Mouse (Mus musculus): ENCODE results near the gene Zfp961. TPM values are rescaled to one million over a fixed set of nuclear protein-coding genes. Genes with fewer than 3 reads are reported as not detected.
"Not testable (repeated sequence)": the region's sequence is repeated elsewhere in the genome, so short reads cannot be mapped to it uniquely, and the experiment has no call there.

The Zfp961 gene
- polyA plus RNA-seq, 1 experiment = 2.9 TPM

DNA sequence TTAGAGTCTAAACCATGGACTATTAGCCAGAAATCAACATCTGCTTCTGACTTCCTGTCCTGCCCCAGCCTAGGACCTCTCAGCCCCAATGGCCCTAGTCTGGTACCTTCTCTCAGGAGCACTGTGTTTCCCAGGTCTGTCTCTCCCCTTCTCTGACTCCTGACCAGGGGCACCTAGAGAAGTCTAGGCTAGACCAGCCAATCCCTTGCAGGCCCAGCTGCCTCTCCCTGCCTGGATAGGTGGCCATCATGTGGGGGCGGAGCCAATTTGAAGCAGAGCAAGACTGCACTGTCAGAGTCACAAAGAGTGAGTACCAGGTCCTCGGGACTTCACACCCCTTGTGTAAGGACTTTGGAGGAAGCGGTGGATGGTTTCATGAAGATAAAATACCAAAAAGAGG, 58.6 kb downstream of the Zfp961 start, which contains the start of gene Cyp4f18:
Gene Cyp4f18, minus strand, starts transcription at position 154 of the 400 bp plus-strand sequence.
- Histone ChIP-seq H3K27me3 (ENCODE audit: control insufficient read depth, insufficient read depth, low read length) (no peaks in the 10 kb centered on the region), H3K36me3 (ENCODE audit: control insufficient read depth, insufficient read depth, low read length) (no peaks in the 10 kb centered on the region), H3K4me1 (ENCODE audit: control insufficient read depth, insufficient read depth, insufficient read length) (peaks cover 26% of the 10 kb centered on the region; the same call in 1 of the 2 replicates), H3K27ac (ENCODE audit: insufficient read depth, low read length) (peak within 1 kb of the TSS; percentile 82), H3K4me3 (ENCODE audit: extremely low read depth, insufficient read depth, insufficient read length) (peak within 1 kb of the TSS; percentile 52; the same call in 1 of the 2 replicates)
- WGBS = 63% methylated on average over 3 of the region's 3 CpGs
- DNase-seq (ENCODE audit: low read depth in 1 of 2, low spot score in 2 of 2) = peak in 1 of 2 experiments; percentile 78
- TF ChIP-seq CTCF (IDR thresholded peaks at IDR 0.05; ENCODE audit: extremely low read depth, insufficient read depth, insufficient read length, insufficient replicate concordance) (no peak), POLR2A (IDR thresholded peaks at IDR 0.05; ENCODE audit: low read depth, low read length) (no peak; the same call in 1 of the 2 replicates)

DNA sequence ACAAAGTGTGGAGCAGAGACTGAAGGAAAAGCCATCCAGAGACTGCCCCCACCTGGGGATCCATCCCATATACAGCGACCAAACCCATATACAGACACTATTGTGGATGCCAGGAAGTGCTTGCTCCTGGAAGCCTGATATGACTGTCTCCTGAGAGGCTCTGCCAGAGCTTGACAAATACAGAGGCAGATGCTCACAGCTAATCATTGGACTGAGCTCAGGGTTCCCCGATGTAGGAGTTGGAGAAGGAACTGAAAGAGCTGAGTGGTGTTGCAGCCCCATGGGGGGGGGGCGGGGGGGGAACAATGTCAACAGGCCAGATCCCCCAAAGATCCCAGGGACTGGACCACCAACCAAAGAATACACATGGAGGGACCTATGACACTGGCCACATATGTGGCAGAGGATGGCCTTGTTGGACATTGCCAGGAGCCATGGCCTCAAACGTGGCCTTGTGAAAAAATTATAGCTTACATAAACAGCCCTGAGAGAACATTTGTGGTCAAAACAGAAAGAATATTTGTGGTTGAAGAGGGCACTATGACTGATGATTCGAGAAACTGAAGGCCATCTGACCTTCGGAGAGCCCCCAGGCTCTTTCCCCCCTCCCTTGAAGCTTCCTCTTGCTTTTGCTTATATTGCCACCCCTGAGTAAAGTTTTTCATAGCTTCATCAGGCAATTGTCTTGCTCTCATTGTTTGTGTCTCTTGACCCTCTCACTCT, 62.8 kb downstream of the Zfp961 start:
- 40% methylated on average over 6 of the region's 6 CpGs for WGBS
- H3K4me3 ChIP-seq (ENCODE audit: extremely low read depth, insufficient read depth, insufficient read length); H3K27me3 ChIP-seq (ENCODE audit: control insufficient read depth, insufficient read depth, low read length); H3K36me3 ChIP-seq (ENCODE audit: control insufficient read depth, insufficient read depth, low read length): not testable (repeated sequence)
- H3K27ac ChIP-seq (ENCODE audit: insufficient read depth, low read length) = peak overlapping the region; percentile 67
- DNase-seq (ENCODE audit: low read depth in 1 of 2, low spot score in 2 of 2) = peak in 1 of 2 experiments; percentile 37
- H3K4me1 ChIP-seq (ENCODE audit: control insufficient read depth, insufficient read depth, insufficient read length) = peaks cover 39% of the 10 kb centered on the region; the same call in 1 of the 2 replicates

DNA sequence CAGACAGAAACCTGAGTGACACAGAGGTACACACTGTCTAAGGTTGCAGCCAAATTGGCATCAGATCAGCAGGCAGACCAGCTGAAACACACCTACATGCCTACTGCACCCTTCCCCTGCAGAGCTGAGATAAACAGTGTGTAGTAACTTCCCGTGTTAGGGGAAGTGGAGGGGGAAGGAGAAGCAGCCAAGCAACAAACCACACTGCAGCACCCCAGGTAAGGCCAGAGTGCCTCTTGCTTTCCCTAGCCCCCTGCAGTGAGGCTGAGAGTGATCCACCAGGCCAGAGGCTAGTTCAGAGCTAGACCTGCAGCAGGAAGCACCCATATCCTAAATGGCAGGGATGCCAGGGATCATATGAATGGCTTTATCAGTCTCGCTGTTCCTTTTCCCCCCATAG, 66.5 kb downstream of the Zfp961 start:
- H3K4me1 ChIP-seq (ENCODE audit: control insufficient read depth, insufficient read depth, insufficient read length) = peaks cover 27% of the 10 kb centered on the region; the same call in 1 of the 2 replicates
- H3K27me3 ChIP-seq (ENCODE audit: control insufficient read depth, insufficient read depth, low read length); H3K36me3 ChIP-seq (ENCODE audit: control insufficient read depth, insufficient read depth, low read length); H3K4me3 ChIP-seq (ENCODE audit: extremely low read depth, insufficient read depth, insufficient read length): not testable (repeated sequence)
- WGBS = 25% methylated on average over 2 of the region's 2 CpGs
- peak overlapping the region; percentile 59 for H3K27ac ChIP-seq (ENCODE audit: insufficient read depth, low read length)
- peak in 1 of 2 experiments; percentile 76 for DNase-seq (ENCODE audit: low read depth in 1 of 2, low spot score in 2 of 2)

DNA sequence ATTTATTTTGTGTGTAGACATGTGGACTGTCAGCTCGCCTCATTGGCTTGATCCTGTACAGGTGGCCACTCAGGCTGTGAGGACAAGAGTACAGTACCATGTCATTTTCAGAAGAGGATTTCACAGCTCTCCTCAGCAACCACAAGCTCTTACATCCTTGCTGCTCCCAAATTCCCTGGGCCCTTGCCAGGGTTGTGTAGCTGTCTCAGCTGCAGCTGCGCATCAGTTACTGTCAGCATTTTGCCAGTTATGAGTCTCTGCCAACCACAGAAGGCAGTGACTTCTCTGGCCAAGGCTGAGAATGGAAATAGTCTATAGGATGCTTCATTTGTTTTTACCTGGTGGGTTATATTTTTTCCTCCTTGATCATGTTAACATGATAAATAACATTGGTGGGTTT, 67.3 kb downstream of the Zfp961 start:
- H3K4me1 ChIP-seq (ENCODE audit: control insufficient read depth, insufficient read depth, insufficient read length) = peaks cover 27% of the 10 kb centered on the region; the same call in 1 of the 2 replicates
- no peak overlapping the region for H3K4me3 ChIP-seq (ENCODE audit: extremely low read depth, insufficient read depth, insufficient read length)
- no peaks in the 10 kb centered on the region for H3K27me3 ChIP-seq (ENCODE audit: control insufficient read depth, insufficient read depth, low read length)
- peak overlapping the region; percentile 31 for H3K27ac ChIP-seq (ENCODE audit: insufficient read depth, low read length)
- DNase-seq (ENCODE audit: low read depth in 1 of 2, low spot score in 2 of 2) = no peak
- no peaks in the 10 kb centered on the region for H3K36me3 ChIP-seq (ENCODE audit: control insufficient read depth, insufficient read depth, low read length)
- WGBS = 59% methylated on average over 2 of the region's 2 CpGs
- no peak for TF ChIP-seq CTCF (IDR thresholded peaks at IDR 0.05; ENCODE audit: extremely low read depth, insufficient read depth, insufficient read length, insufficient replicate concordance)
- no peak for TF ChIP-seq POLR2A (IDR thresholded peaks at IDR 0.05; ENCODE audit: low read depth, low read length)

DNA sequence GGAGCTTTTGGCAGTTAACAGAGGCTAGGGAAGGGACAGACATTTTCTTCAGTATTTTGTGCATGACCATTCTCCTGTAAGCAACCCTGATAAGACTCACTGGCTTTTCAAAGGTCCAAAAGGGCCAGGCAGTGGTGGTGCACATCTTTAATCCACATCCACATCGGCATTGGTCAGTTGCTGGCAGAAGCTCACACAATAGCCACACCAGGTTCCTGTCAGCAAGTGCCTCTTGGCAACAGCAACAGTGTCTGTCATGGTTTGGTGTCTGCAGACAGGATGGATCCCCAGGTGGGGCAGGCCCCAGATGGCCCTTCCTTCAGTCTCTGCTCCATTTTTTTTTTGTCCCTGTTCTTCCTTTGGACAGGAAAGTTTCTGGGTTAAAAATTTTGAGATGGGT, 68.2 kb downstream of the Zfp961 start:
- H3K4me1 ChIP-seq (ENCODE audit: control insufficient read depth, insufficient read depth, insufficient read length) = peaks cover 27% of the 10 kb centered on the region; the same call in 1 of the 2 replicates
- WGBS = 77% methylated on average over 1 of the region's 1 CpGs
- not testable (repeated sequence) for H3K27me3 ChIP-seq (ENCODE audit: control insufficient read depth, insufficient read depth, low read length); H3K27ac ChIP-seq (ENCODE audit: insufficient read depth, low read length); H3K4me3 ChIP-seq (ENCODE audit: extremely low read depth, insufficient read depth, insufficient read length); H3K36me3 ChIP-seq (ENCODE audit: control insufficient read depth, insufficient read depth, low read length); DNase-seq (ENCODE audit: low read depth in 1 of 2, low spot score in 2 of 2)

DNA sequence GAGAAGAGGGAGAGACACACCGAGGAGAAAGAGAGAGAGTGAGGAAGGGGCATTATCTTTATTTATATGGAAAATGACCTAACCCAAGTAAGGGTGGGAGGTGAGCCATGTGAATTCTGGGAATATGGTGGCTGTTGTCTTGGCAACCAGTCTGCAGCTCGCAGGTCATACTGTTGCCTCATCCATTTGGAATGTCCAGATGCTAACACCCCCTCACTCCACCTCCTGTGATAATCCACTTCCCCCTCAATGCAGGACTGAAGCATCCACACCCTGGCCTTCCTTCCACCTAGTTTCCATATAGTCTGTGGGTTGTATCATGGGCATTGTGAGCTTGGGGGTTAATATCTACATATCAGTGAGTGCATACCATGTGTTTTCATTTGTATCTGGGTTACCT, 69.0 kb downstream of the Zfp961 start:
- no peaks in the 10 kb centered on the region for H3K27me3 ChIP-seq (ENCODE audit: control insufficient read depth, insufficient read depth, low read length)
- H3K4me1 ChIP-seq (ENCODE audit: control insufficient read depth, insufficient read depth, insufficient read length) = peaks cover 23% of the 10 kb centered on the region; the same call in 1 of the 2 replicates
- WGBS = 86% methylated on average over 2 of the region's 2 CpGs
- H3K36me3 ChIP-seq (ENCODE audit: control insufficient read depth, insufficient read depth, low read length) = no peaks in the 10 kb centered on the region
- no peak for DNase-seq (ENCODE audit: low read depth in 1 of 2, low spot score in 2 of 2)
- no peak overlapping the region for H3K4me3 ChIP-seq (ENCODE audit: extremely low read depth, insufficient read depth, insufficient read length)
- TF ChIP-seq POLR2A (IDR thresholded peaks at IDR 0.05; ENCODE audit: low read depth, low read length) = no peak
- no peak for TF ChIP-seq CTCF (IDR thresholded peaks at IDR 0.05; ENCODE audit: extremely low read depth, insufficient read depth, insufficient read length, insufficient replicate concordance)
- no peak overlapping the region for H3K27ac ChIP-seq (ENCODE audit: insufficient read depth, low read length)

DNA sequence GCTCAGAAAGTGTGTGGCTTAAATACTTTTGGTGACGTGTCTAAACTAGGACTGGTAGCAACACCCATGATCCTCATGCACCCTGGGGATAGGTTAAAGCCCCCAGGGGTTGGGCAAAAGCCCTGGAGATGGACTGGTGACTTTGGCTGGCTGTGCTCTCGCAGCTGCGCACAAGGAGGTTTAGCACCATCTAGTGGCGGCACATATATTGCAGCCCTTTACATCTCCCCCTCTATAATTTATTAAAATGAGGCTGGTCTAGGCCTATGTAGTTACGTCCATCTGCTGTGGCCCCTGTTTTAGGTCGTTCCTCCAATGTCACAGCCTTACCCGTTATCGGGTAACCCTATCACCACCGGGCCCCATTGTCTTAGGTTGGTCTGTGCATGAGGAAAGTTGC, 74.0 kb downstream of the Zfp961 start:
- not testable (repeated sequence) for H3K27me3 ChIP-seq (ENCODE audit: control insufficient read depth, insufficient read depth, low read length); H3K4me3 ChIP-seq (ENCODE audit: extremely low read depth, insufficient read depth, insufficient read length); H3K4me1 ChIP-seq (ENCODE audit: control insufficient read depth, insufficient read depth, insufficient read length); H3K27ac ChIP-seq (ENCODE audit: insufficient read depth, low read length); H3K36me3 ChIP-seq (ENCODE audit: control insufficient read depth, insufficient read depth, low read length)
- WGBS = 1% methylated on average over 4 of the region's 9 CpGs
- DNase-seq (ENCODE audit: low read depth in 1 of 2, low spot score in 2 of 2) = peak in 1 of 2 experiments; percentile 38

DNA sequence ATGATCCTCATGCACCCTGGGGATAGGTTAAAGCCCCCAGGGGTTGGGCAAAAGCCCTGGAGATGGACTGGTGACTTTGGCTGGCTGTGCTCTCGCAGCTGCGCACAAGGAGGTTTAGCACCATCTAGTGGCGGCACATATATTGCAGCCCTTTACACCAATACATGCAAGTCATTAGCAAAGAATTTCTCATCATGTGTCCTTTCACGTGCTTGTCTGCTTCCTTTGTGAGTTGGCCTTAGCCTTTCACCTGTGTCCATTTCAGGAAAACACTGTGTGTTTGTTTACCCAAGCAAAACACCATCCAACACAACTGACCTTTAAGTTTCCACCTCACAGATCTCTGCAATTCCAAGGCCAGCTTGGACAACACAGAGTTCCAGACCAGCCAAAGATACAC, 82.1 kb downstream of the Zfp961 start:
- H3K27ac ChIP-seq (ENCODE audit: insufficient read depth, low read length); H3K4me1 ChIP-seq (ENCODE audit: control insufficient read depth, insufficient read depth, insufficient read length); H3K36me3 ChIP-seq (ENCODE audit: control insufficient read depth, insufficient read depth, low read length); H3K4me3 ChIP-seq (ENCODE audit: extremely low read depth, insufficient read depth, insufficient read length); H3K27me3 ChIP-seq (ENCODE audit: control insufficient read depth, insufficient read depth, low read length): not testable (repeated sequence)
- WGBS = 9% methylated on average over 4 of the region's 4 CpGs
- DNase-seq (ENCODE audit: low read depth in 1 of 2, low spot score in 2 of 2) = peak in 1 of 2 experiments; percentile 64

DNA sequence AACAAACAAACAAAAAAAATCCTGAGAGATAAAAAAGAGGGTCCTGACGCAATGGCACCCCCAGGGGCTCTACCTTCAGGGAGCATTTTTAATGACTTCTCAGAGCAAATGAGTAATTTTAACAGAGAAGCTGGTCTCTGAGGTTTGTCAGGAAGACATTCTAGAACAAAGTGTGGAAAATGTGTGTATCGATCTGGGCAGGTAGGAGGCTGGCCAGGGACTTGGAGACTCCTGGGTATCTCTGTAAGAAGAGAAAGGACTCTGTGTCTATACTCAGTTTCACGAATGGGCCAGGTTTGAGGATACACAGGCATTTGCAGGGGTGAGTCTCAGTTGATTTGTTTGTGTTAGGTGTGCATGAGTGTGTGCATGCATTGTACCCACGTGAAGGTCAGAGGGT, 90.1 kb downstream of the Zfp961 start, which contains the start of gene Olfr372:
Gene Olfr372, plus strand, starts transcription at position 301 of the 400 bp plus-strand sequence.
- not testable (repeated sequence) for H3K27ac ChIP-seq (ENCODE audit: insufficient read depth, low read length); H3K4me3 ChIP-seq (ENCODE audit: extremely low read depth, insufficient read depth, insufficient read length); H3K36me3 ChIP-seq (ENCODE audit: control insufficient read depth, insufficient read depth, low read length); DNase-seq (ENCODE audit: low read depth in 1 of 2, low spot score in 2 of 2); H3K27me3 ChIP-seq (ENCODE audit: control insufficient read depth, insufficient read depth, low read length)
- WGBS = 91% methylated on average over 4 of the region's 4 CpGs
- peaks cover 10% of the 10 kb centered on the region for H3K4me1 ChIP-seq (ENCODE audit: control insufficient read depth, insufficient read depth, insufficient read length)

Data from spleen, adult 2 months (tissue).